Mouse (Mus musculus) brain, adult 2 months (tissue): ENCODE measurements around the gene Tfrc.

Experiments used
- DNase-seq: peaks from one replicate; pipeline ENCODE4 v3.0.0; 2011; ENCODE audit warnings: low read depth, low spot score

The Tfrc gene

DNA sequence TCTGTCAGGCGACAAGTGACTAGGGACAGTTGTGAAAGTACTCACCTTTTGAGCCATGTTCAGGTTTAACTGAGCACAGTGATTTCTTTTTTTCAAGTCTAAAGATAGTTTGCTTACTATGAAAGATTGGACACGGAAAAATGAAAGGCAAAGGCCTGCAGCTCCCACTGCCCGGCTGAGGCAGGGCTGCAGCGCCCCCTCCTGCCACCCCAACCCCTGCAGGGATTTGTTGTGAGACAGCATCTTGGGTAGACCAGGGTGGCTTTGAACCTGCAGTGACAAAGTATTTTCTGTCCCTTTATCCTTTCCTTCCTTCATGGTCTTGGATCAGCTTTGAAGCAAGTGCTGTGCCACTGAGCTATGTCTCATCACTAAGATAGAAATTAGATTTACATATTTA, 59.8 kb downstream of the Tfrc start:
- no peak for DNase-seq

DNA sequence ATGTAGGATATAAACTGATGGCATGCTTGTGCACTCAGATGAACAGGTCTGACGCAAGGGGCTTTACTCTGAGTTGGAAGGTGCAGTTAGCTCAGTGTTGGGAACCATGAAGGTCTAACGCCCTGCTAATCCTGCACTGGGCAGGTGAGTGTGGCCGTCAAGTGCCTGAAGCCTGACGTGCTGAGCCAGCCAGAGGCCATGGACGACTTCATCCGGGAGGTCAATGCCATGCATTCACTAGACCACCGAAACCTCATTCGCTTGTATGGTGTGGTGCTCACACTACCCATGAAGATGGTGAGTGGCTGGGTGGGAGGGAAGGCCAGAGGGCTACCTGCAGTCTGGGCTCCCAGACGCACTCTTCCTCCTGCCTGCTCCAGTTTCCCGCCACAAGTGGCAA, 60.5 kb downstream of the Tfrc start:
- DNase-seq: no peak

GRCm38 (mm10) chr16:32670354-32671124, 61.8 kb downstream of the Tfrc start:
- no peak for DNase-seq

DNA sequence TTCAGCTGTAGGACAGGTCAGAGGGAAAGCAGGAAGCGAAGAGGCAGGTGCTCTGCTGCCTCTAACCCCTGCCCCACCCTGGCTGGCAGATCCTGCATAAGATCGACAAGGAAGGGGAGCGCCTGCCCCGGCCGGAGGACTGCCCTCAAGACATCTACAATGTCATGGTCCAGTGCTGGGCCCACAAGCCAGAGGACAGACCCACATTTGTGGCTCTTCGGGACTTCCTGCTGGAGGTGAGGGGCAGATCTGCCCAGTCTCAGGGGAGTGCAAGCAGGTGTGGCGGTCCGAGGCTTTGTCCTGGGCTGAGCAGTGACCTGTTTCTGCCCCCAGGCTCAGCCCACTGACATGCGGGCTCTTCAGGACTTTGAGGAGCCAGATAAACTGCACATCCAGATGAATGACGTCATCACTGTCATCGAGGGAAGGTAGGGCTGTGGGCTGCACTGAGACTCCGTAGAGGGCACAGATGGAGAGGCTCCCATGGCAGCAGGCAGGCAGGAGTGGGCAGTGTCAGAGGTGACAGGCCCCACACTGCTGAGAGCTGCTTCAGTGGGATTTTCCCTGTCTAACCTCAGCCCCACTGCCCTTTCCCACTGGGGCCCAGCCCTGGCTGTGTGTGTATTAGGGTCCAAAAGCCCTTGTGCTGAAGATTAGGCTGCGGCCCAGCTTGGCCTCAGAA, 62.6 kb downstream of the Tfrc start:
- no peak for DNase-seq

DNA sequence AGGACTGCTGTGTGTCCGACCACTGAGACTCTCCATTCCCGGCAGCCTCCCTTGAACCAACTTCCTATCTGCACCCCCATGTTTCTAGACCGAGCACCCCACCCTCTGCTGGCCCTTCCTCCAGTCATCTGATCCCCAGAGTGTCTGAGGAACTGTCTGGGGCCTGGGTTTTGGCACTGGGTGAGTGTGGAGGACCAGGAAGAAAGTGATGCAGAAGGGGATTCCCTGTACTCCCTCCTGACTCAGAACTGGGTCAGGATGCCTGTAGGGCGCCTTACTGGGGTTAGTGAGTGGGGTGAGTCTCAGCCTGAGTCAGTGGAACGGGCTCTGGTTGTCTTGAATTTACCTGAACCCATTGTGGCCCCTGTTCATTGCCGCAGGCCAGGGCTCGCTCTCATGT, 63.5 kb downstream of the Tfrc start:
- no peak for DNase-seq

- peak; percentile 78 for DNase-seq
Measured at GRCm38 (mm10) chr16:32672861-32673560, 64.3 kb downstream of the Tfrc start.

DNA sequence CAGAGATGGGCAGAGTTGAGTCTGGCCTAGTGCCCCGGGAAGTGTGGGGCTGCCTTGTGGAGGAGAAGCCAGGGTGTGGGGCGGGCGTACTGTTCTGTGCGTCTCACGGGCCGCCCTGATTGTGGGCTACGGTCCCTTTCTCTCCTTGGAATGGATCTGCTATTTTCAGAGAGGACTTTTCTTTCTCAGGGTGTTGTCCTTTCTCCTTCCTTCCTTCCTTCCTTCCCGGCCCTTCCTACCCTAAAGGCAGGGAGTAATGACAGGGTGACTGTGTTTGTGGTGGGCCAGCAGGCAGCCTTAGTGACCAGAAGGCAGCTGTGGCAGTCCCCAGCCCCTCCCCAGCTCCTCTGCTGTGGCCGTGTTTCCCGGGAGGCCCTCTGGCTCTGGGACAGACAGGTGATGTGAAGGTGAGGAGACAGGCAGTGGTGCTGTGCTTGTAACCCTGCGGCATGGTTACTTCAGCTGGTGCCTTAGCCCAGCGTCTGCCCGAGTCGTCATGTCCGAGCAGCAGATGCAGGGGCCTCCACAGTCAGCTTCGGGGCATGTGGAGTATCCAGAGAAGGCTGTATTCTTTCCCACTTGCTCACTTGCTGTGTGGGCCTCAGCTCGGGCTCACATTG, 65.5 kb downstream of the Tfrc start:
- DNase-seq: no peak

DNA sequence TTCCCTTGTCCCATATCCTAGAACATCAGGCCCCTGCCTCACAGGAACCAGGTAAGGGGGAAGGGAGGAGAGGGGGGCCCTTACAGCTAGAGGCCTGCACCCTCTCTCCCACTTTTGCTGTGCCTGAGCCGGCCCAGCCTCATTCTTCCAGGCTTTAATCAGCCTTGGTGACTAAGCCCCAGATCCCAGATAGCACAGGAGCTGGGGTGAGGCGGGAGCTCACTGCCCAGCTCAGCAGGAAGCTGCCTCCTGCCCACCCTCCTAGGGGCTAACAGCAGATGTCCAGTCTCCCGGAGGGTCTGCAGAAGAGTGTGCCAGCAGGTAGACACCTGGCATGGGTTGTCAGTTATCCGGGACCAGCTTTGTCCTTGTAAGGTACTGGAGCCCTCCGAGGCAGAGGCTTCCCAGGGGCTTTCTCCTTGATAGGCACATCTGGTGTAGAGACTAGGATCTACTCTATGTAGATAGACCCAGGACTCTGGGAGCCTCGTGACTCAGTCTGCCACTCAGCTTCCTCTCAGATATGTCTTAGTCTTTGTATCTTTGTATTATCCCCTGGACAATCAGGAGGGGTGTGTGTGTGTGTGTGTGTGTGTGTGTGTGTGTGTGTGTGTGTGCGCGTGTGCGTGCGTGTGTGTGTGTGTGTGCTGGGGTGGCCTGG, 68.5 kb downstream of the Tfrc start:
- no peak for DNase-seq

DNA sequence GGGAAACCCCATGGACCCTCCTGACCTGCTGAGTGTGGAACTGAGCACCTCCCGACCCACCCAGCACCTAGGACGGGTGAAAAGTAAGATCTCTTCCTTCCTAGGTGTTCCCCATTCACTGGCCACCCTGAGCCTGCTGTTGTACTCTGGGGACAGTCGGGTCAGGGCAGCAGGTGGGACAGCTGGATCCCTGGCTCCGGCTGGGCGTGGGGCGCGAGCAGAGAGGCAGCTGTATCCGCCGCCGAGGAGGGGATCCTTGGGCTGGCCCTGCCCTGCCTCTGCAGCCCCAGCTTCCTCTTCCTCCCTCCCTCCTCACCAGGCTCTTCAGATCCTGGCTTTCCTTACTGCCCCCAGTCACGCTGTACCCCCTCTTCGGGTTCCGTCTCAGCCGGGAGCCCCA, 69.2 kb downstream of the Tfrc start:
- no peak for DNase-seq

- no peak for DNase-seq
Measured at GRCm38 (mm10) chr16:32678812-32679211, 70.1 kb downstream of the Tfrc start.

- no peak for DNase-seq
Measured at GRCm38 (mm10) chr16:32679976-32680375, 71.3 kb downstream of the Tfrc start.

DNA sequence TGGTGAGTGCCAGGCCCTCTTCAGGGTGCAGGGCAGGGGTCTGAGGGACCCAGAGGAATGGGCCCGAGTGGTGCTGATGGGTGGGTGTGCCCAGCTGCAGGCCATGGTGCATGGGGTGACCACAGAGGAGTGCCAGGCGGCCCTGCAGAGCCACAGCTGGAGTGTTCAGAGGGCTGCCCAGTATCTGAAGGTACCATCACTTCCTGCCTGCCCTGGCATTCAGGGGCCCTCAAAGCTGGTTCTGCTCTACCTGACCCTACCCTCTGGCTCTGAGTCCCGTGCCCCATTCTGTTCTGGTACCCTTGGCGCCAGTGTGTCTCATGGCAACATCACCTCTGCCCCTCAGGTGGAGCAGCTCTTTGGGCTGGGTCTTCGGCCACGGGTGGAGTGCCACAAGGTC, 72.1 kb downstream of the Tfrc start:
- no peak for DNase-seq

GRCm38 (mm10) chr16:32682194-32682593, 73.5 kb downstream of the Tfrc start:
- peak; percentile 89 for DNase-seq
